Mouse (Mus musculus): ENCODE data around the gene Corin. TPM values are rescaled to one million over a fixed set of nuclear protein-coding genes. Genes with fewer than 3 reads are reported as not detected.

The Corin gene
- polyA plus RNA-seq, 1 experiment from 2014 or later: 0.08 TPM

DNA sequence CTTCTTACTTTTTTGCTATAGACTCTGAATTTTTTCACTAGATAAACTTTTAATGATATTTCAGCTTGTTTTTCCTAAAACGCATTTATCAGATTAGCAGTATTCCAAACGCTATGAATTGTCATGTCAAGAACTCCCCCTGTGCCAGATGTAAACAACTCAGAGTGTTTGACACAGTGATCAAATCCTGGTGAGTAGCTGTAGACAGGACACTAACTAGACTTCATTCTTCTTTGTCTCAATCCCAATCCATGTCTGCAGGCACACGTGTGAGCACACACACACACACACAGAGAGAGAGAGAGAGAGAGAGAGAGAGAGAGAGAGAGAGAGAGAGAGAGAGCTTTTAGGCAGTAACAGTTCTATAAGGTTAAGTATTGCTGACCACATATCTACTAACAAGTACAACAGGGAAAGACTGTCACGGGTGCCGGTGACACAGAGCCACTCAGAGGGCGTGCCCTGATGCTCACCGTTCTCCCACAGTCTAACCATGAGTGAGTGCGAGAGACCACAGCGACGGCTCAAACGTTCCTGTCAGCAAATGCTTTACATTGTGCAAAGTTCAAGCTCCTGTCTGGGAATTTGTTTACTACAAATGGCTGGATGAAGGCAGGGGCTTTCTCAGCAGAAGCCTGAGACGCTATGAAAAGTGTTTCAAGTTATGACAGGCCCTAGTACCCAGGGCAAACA lies 31.8 kb downstream of the Corin start:
- H3K4me2 ChIP-seq (replicated peaks): no peak overlapping the region
- no peaks in the 10 kb centered on the region for H3K27me3 ChIP-seq
- no peak for ATAC-seq (replicated peaks)
- H3K36me3 ChIP-seq: no peaks in the 10 kb centered on the region
- no peaks in the 10 kb centered on the region for H3K4me1 ChIP-seq
- WGBS: 83% methylated on average over 12 of the region's 12 CpGs
- H3K9me3 ChIP-seq: no peaks in the 10 kb centered on the region
- H3K4me3 ChIP-seq: no peak overlapping the region
- H3K9ac ChIP-seq (replicated peaks): no peak overlapping the region
- no peak overlapping the region for H3K27ac ChIP-seq (replicated peaks)

DNA sequence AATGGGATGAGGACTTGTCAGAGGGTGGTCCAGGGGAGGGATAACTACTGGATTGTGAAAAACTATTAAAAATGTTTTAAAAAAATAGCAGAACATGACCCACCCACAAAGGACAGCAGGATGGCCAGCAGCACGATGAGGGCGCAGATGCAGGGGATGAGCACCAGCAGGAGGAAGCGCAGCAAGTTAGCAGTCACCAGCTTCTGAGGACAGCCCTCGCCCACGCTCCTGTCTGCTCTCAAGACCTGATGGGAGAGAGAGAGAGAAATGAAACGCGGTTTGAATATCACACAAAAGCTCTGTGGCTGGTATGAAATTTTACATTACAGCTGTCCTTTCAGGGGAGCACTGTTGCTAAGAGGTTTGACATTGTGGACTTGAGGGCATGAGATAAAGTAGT lies 32.5 kb downstream of the Corin start:
- no peak overlapping the region for H3K9ac ChIP-seq (replicated peaks)
- H3K4me2 ChIP-seq (replicated peaks): no peak overlapping the region
- no peaks in the 10 kb centered on the region for H3K27me3 ChIP-seq
- no peaks in the 10 kb centered on the region for H3K4me1 ChIP-seq
- H3K36me3 ChIP-seq: no peaks in the 10 kb centered on the region
- H3K9me3 ChIP-seq: no peaks in the 10 kb centered on the region
- no peak overlapping the region for H3K27ac ChIP-seq (replicated peaks)
- WGBS: 80% methylated on average over 7 of the region's 7 CpGs
- no peak overlapping the region for H3K4me3 ChIP-seq
- no peak for ATAC-seq (replicated peaks)

GRCm38 (mm10) chr5:72464932-72465331 lies 39.3 kb downstream of the Corin start:
- H3K9ac ChIP-seq (replicated peaks): no peak overlapping the region
- no peak for ATAC-seq (replicated peaks)

DNA sequence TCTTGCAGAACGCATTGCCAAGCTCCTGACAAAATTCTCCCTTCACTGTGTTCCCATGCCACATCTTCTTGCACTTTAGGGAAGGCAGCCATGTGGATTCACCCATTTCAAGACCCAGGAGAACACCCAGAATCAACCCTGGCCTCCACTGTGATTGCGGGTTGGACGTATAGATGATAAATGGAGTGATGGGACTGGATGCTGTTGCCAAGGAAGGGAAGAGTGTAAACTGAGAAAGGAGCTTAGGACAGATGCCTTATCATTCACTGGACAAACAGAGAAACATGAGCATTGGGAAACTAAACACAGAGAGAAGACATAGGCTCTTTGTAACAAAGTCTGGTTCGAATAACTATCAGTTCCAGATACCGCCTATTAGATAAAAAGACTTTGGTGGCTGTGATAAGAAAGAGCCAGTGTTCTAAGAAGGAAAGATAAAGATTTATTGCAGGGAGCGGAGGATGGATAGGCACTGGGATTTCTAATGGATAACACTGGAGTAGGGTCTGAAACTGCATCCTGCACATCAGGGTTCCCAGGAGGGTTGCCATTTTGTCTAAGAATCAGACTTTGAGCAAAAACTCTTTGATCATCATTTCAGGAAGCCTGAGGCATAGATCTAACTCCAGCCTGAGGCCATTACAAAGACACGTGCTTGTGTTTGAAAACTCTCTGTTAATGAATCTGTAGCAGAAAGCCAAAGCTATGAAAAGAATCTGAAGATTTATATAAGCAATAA lies 44.7 kb downstream of the Corin start:
- no peaks in the 10 kb centered on the region for H3K27me3 ChIP-seq
- H3K4me3 ChIP-seq: no peak overlapping the region
- 90% methylated on average over 7 of the region's 7 CpGs for WGBS
- H3K9me3 ChIP-seq: no peaks in the 10 kb centered on the region
- no peak overlapping the region for H3K4me2 ChIP-seq (replicated peaks)
- ATAC-seq (replicated peaks): no peak
- H3K36me3 ChIP-seq: no peaks in the 10 kb centered on the region
- H3K9ac ChIP-seq (replicated peaks): no peak overlapping the region
- no peak overlapping the region for H3K27ac ChIP-seq (replicated peaks)
- H3K4me1 ChIP-seq: no peaks in the 10 kb centered on the region

More at GRCm38 (mm10) chr5:72464932-72465331, 39.3 kb downstream of the Corin start:
- H3K36me3 ChIP-seq: no peaks in the 10 kb centered on the region
- H3K27me3 ChIP-seq: no peaks in the 10 kb centered on the region
- no peak overlapping the region for H3K4me3 ChIP-seq
- WGBS: 58% methylated on average over 3 of the region's 3 CpGs
- H3K4me2 ChIP-seq (replicated peaks): no peak overlapping the region
- H3K27ac ChIP-seq (replicated peaks): no peak overlapping the region
- H3K4me1 ChIP-seq: no peaks in the 10 kb centered on the region
- no peaks in the 10 kb centered on the region for H3K9me3 ChIP-seq

DNA sequence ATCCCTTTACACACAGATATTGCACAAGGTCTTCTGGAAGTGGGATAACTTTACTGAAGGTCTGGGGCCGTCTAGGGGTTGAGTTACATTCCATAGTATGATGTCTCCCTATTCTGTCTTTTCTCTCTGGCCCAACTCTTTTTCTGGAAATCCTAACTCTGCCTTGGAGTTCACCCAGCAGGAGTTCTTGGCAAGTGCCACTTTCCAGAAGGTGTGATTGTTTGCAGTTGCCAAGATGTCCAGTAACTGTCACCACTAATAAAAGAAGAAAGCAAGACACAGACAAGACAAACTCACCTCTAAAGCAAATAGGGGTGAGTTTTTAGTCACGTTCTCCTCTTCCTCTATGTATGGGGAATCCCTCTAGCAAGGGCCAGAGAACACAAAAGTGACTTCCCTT lies 50.6 kb downstream of the Corin start:
- H3K4me1 ChIP-seq: peaks cover 9% of the 10 kb centered on the region; the same call in 1 of the 2 replicates
- H3K4me3 ChIP-seq: no peak overlapping the region
- no peak overlapping the region for H3K4me2 ChIP-seq (replicated peaks)
- no peak overlapping the region for H3K27ac ChIP-seq (replicated peaks)
- WGBS: 43% methylated on average over 2 of the region's 2 CpGs
- H3K9ac ChIP-seq (replicated peaks): no peak overlapping the region
- ATAC-seq (replicated peaks): no peak
- H3K36me3 ChIP-seq: no peaks in the 10 kb centered on the region
- no peaks in the 10 kb centered on the region for H3K27me3 ChIP-seq
- no peaks in the 10 kb centered on the region for H3K9me3 ChIP-seq

GRCm38 (mm10) chr5:72453176-72453575 lies 51.1 kb downstream of the Corin start:
- Histone ChIP-seq H3K9me3 (no peaks in the 10 kb centered on the region), H3K9ac (replicated peaks) (no peak overlapping the region), H3K27ac (replicated peaks) (peak overlapping the region; percentile 66), H3K36me3 (no peaks in the 10 kb centered on the region), H3K4me3 (no peak overlapping the region), H3K27me3 (no peaks in the 10 kb centered on the region), H3K4me2 (replicated peaks) (no peak overlapping the region), H3K4me1 (peaks cover 9% of the 10 kb centered on the region; the same call in 1 of the 2 replicates)
- WGBS: 46% methylated on average over 11 of the region's 11 CpGs
- ATAC-seq (replicated peaks): peak; percentile 73

- Histone ChIP-seq H3K4me1 (peaks cover 9% of the 10 kb centered on the region; the same call in 1 of the 2 replicates), H3K27me3 (no peaks in the 10 kb centered on the region), H3K36me3 (no peaks in the 10 kb centered on the region), H3K9ac (replicated peaks) (no peak overlapping the region), H3K4me2 (replicated peaks) (no peak overlapping the region), H3K9me3 (no peaks in the 10 kb centered on the region), H3K27ac (replicated peaks) (peak overlapping the region; percentile 66), H3K4me3 (no peak overlapping the region)
- ATAC-seq (replicated peaks): peak; percentile 67
- 24% methylated on average over 4 of the region's 4 CpGs for WGBS
These were observed 51.5 kb downstream of the Corin start for GRCm38 (mm10) chr5:72452750-72453149.

DNA sequence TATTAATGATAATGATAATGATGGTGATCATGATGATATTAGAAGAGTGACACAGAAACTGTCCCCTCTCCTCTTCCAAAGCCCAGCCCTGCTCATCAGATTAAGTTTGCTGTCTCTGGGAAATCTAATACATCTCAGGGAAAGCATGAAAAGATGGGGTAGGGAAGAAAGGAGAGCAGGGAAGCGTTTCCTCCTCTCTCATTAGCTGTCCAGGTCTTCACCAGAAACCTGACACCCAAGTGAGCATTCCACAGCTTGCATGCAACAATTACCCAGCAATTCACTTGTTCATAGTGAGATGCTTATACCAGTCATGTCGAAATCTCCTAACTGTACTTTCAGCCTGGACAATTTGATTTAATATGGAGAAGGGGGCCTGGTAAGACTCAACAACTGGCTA lies 55.4 kb downstream of the Corin start:
- H3K4me2 ChIP-seq (replicated peaks): no peak overlapping the region
- no peak overlapping the region for H3K27ac ChIP-seq (replicated peaks)
- no peak overlapping the region for H3K4me3 ChIP-seq
- no peaks in the 10 kb centered on the region for H3K9me3 ChIP-seq
- peaks cover 9% of the 10 kb centered on the region; the same call in 1 of the 2 replicates for H3K4me1 ChIP-seq
- H3K27me3 ChIP-seq: no peaks in the 10 kb centered on the region
- no peak for ATAC-seq (replicated peaks)
- no peak overlapping the region for H3K9ac ChIP-seq (replicated peaks)
- 64% methylated on average over 2 of the region's 2 CpGs for WGBS
- H3K36me3 ChIP-seq: no peaks in the 10 kb centered on the region

DNA sequence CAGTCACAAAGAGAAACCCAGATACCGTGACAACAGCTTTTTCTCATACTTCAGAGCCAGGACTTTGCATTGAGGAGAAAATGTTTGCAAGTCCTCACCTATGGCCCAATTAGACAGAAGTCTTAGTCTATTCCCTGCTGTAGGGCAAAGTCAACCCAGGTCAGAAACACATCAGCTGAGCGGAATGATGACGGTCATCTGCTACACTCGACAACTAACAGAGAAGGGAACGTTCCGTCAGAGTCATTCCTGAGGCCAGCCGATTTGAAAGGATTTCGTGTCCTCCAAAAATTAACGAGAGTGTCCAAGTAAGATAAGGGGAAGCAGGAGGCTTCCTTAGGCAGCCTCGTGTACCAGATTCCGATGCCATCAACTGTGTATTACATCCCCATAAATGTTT lies 58.2 kb downstream of the Corin start:
- H3K27ac ChIP-seq (replicated peaks): no peak overlapping the region
- no peak for ATAC-seq (replicated peaks)
- H3K36me3 ChIP-seq: no peaks in the 10 kb centered on the region
- H3K9me3 ChIP-seq: no peaks in the 10 kb centered on the region
- H3K4me1 ChIP-seq: no peaks in the 10 kb centered on the region
- H3K9ac ChIP-seq (replicated peaks): no peak overlapping the region
- WGBS: 89% methylated on average over 11 of the region's 11 CpGs
- no peak overlapping the region for H3K4me2 ChIP-seq (replicated peaks)
- no peaks in the 10 kb centered on the region for H3K27me3 ChIP-seq
- H3K4me3 ChIP-seq: no peak overlapping the region

GRCm38 (mm10) chr5:72443946-72444345 lies 60.3 kb downstream of the Corin start:
- H3K27me3 ChIP-seq: no peaks in the 10 kb centered on the region
- H3K36me3 ChIP-seq: no peaks in the 10 kb centered on the region
- ATAC-seq (replicated peaks): no peak
- no peak overlapping the region for H3K4me2 ChIP-seq (replicated peaks)
- WGBS: 77% methylated on average over 11 of the region's 11 CpGs
- no peaks in the 10 kb centered on the region for H3K9me3 ChIP-seq
- H3K27ac ChIP-seq (replicated peaks): no peak overlapping the region
- H3K4me3 ChIP-seq: no peak overlapping the region
- H3K4me1 ChIP-seq: no peaks in the 10 kb centered on the region
- H3K9ac ChIP-seq (replicated peaks): no peak overlapping the region

DNA sequence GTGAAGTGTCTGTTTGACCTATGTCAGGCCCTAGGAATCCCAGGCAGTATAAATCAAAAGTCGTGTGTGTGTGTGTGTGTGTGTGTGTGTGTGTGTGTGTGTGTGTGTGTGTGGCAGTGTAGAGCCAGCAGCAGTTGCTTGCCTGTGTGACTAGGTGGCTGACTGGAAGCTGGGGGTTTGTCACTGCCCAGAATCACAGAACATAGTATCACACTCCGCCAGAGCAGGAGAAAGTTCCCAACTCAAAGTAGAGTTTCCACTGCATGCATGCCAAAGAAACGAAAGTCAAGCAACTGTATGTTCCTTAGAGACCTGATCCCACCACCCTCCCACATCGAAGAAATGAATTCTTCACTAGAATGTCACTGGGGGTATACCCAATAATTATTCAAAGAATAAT lies 61.3 kb downstream of the Corin start:
- Histone ChIP-seq H3K27me3 (no peaks in the 10 kb centered on the region), H3K27ac (replicated peaks) (no peak overlapping the region), H3K4me3 (no peak overlapping the region), H3K4me1 (no peaks in the 10 kb centered on the region), H3K9me3 (no peaks in the 10 kb centered on the region), H3K9ac (replicated peaks) (no peak overlapping the region), H3K4me2 (replicated peaks) (no peak overlapping the region), H3K36me3 (no peaks in the 10 kb centered on the region)
- 83% methylated on average over 4 of the region's 4 CpGs for WGBS
- ATAC-seq (replicated peaks): no peak

GRCm38 (mm10) chr5:72441181-72441580 lies 63.1 kb downstream of the Corin start:
- Histone ChIP-seq H3K9ac (replicated peaks) (no peak overlapping the region), H3K4me1 (no peaks in the 10 kb centered on the region), H3K4me3 (no peak overlapping the region), H3K9me3 (no peaks in the 10 kb centered on the region), H3K27me3 (no peaks in the 10 kb centered on the region), H3K36me3 (no peaks in the 10 kb centered on the region), H3K27ac (replicated peaks) (no peak overlapping the region), H3K4me2 (replicated peaks) (no peak overlapping the region)
- no peak for ATAC-seq (replicated peaks)
- WGBS: 80% methylated on average over 10 of the region's 10 CpGs

All from forebrain, embryonic 15.5 days (tissue).